Mouse (Mus musculus): ENCODE measurements at regions not wholly inside any gene's neighbourhood (a gene's known extent, or its start where the extent isn't known, plus 50 kb on each side); places are given as distances from the start of the nearest gene placed in this dataset.

GRCm38 (mm10) chr1:194038711-194039110 lies 579.3 kb upstream of the Plxna2 start:
- DNase-seq (ENCODE audit: low spot score) = no peak

GRCm38 (mm10) chr1:194034199-194034883 lies 583.7 kb upstream of the Plxna2 start:
- peak; percentile 20 for DNase-seq (ENCODE audit: low spot score)

- no peak for DNase-seq (ENCODE audit: low spot score)
Observed at GRCm38 (mm10) chr1:194032603-194033002, 585.4 kb upstream of the Plxna2 start.

GRCm38 (mm10) chr1:194030651-194031228 lies 587.3 kb upstream of the Plxna2 start:
- DNase-seq (ENCODE audit: low spot score) = no peak

GRCm38 (mm10) chr1:194026958-194027692 lies 590.9 kb upstream of the Plxna2 start:
- peak; percentile 31 for DNase-seq (ENCODE audit: low spot score)

GRCm38 (mm10) chr1:194026213-194026612 lies 591.8 kb upstream of the Plxna2 start:
- no peak for DNase-seq (ENCODE audit: low spot score)

- DNase-seq (ENCODE audit: low spot score) = no peak
Observed at GRCm38 (mm10) chr1:194019282-194019681, 598.7 kb upstream of the Plxna2 start.

GRCm38 (mm10) chr1:193992226-193992625 lies 622.1 kb upstream of the Camk1g start:
- no peak for DNase-seq (ENCODE audit: low spot score)

- DNase-seq (ENCODE audit: low spot score) = no peak
Observed at GRCm38 (mm10) chr1:193989956-193990675, 620.0 kb upstream of the Camk1g start.

- peak; percentile 30 for DNase-seq (ENCODE audit: low spot score)
Observed at GRCm38 (mm10) chr1:193988970-193989904, 619.1 kb upstream of the Camk1g start.

- no peak for DNase-seq (ENCODE audit: low spot score)
Observed at GRCm38 (mm10) chr1:193980571-193980970, 610.5 kb upstream of the Camk1g start.

- no peak for DNase-seq (ENCODE audit: low spot score)
Observed at GRCm38 (mm10) chr1:193971537-193971936, 601.4 kb upstream of the Camk1g start.

GRCm38 (mm10) chr1:193969264-193969908 lies 599.3 kb upstream of the Camk1g start:
- no peak for DNase-seq (ENCODE audit: low spot score)

- DNase-seq (ENCODE audit: low spot score) = peak; percentile 9
Observed at GRCm38 (mm10) chr1:193967957-193968926, 598.1 kb upstream of the Camk1g start.

GRCm38 (mm10) chr1:193966652-193967555 lies 596.8 kb upstream of the Camk1g start:
- DNase-seq (ENCODE audit: low spot score) = no peak

GRCm38 (mm10) chr1:193965278-193965677 lies 595.2 kb upstream of the Camk1g start:
- no peak for DNase-seq (ENCODE audit: low spot score)

GRCm38 (mm10) chr1:193951936-193952335 lies 581.8 kb upstream of the Camk1g start:
- DNase-seq (ENCODE audit: low spot score) = no peak

GRCm38 (mm10) chr1:193949817-193950216 lies 579.7 kb upstream of the Camk1g start:
- no peak for DNase-seq (ENCODE audit: low spot score)
